Mouse (Mus musculus): ENCODE measurements around the gene Gm20604.

Gene Gm20604

GRCm38 (mm10) chr12:102758403-102758756 lies at the start of gene Gm20604:
TSS of gene Gm20604 (minus strand) at chr12:102758672.
- no peak for DNase-seq (ENCODE audit: low spot score)

- no peak for DNase-seq (ENCODE audit: low spot score)
Observed at GRCm38 (mm10) chr12:102799528-102799927, 41.1 kb upstream of the Gm20604 start.

- DNase-seq (ENCODE audit: low spot score), result no peak
Observed at GRCm38 (mm10) chr12:102787927-102788326, 29.5 kb upstream of the Gm20604 start.

GRCm38 (mm10) chr12:102785593-102785985 lies 27.1 kb upstream of the Gm20604 start:
- DNase-seq (ENCODE audit: low spot score), result no peak

- DNase-seq (ENCODE audit: low spot score), result no peak
Observed at GRCm38 (mm10) chr12:102784899-102785592, 26.6 kb upstream of the Gm20604 start.

- no peak for DNase-seq (ENCODE audit: low spot score)
Observed at GRCm38 (mm10) chr12:102782841-102783240, 24.4 kb upstream of the Gm20604 start.

- DNase-seq (ENCODE audit: low spot score), result no peak
Observed at GRCm38 (mm10) chr12:102779452-102779851, 21.0 kb upstream of the Gm20604 start.

- DNase-seq (ENCODE audit: low spot score), result no peak
Observed at GRCm38 (mm10) chr12:102778151-102778550, 19.7 kb upstream of the Gm20604 start.

- no peak for DNase-seq (ENCODE audit: low spot score)
Observed at GRCm38 (mm10) chr12:102776035-102776434, 17.6 kb upstream of the Gm20604 start.

- DNase-seq (ENCODE audit: low spot score), result no peak
Observed at GRCm38 (mm10) chr12:102772676-102773075, 14.2 kb upstream of the Gm20604 start.

- no peak for DNase-seq (ENCODE audit: low spot score)
Observed at GRCm38 (mm10) chr12:102771601-102772000, 13.1 kb upstream of the Gm20604 start.

- no peak for DNase-seq (ENCODE audit: low spot score)
Observed at GRCm38 (mm10) chr12:102769000-102769399, 10.5 kb upstream of the Gm20604 start.

- no peak for DNase-seq (ENCODE audit: low spot score)
Observed at GRCm38 (mm10) chr12:102763696-102764095, 5.2 kb upstream of the Gm20604 start.

GRCm38 (mm10) chr12:102761668-102762067 lies 3.2 kb upstream of the Gm20604 start:
- DNase-seq (ENCODE audit: low spot score), result no peak

- DNase-seq (ENCODE audit: low spot score), result no peak
Observed at GRCm38 (mm10) chr12:102758936-102759335, 464 bp upstream of the Gm20604 start.

GRCm38 (mm10) chr12:102757689-102758402 lies 626 bp downstream of the Gm20604 start, which contains the start of the genes Gm28051, Gon7 and Ubr7:
TSS of gene Gm28051 (minus strand) at chr12:102757765.
TSS of gene Gon7 (minus strand) at chr12:102757803.
TSS of gene Ubr7 (plus strand) at chr12:102757967.
- peak; percentile 95 for DNase-seq (ENCODE audit: low spot score)

- DNase-seq (ENCODE audit: low spot score), result no peak
Observed at GRCm38 (mm10) chr12:102757055-102757688, 1.3 kb downstream of the Gm20604 start.

GRCm38 (mm10) chr12:102756304-102756703 lies 2.2 kb downstream of the Gm20604 start:
- DNase-seq (ENCODE audit: low spot score), result no peak

GRCm38 (mm10) chr12:102748256-102748655 lies 10.2 kb downstream of the Gm20604 start:
- no peak for DNase-seq (ENCODE audit: low spot score)

GRCm38 (mm10) chr12:102744839-102745238 lies 13.6 kb downstream of the Gm20604 start:
- DNase-seq (ENCODE audit: low spot score), result no peak

- DNase-seq (ENCODE audit: low spot score), result peak; percentile 86
Observed at GRCm38 (mm10) chr12:102743589-102744574, 14.6 kb downstream of the Gm20604 start, which contains the start of the genes Moap1 and Tmem251. TSS of gene Moap1 (minus strand) at chr12:102743661. TSS of gene Tmem251 (plus strand) at chr12:102743762.

Measured in ovary, postnatal 36 days (tissue).